Mouse (Mus musculus): ENCODE data around the gene Gm20883. TPM values are rescaled to one million over a fixed set of nuclear protein-coding genes. Genes with fewer than 3 reads are reported as not detected.
"Not testable (repeated sequence)": the region's sequence is repeated elsewhere in the genome, so short reads cannot be mapped to it uniquely, and the experiment has no call there.

Gene Gm20883
- not detected for total RNA-seq (2021)
- long read RNA-seq, experiment 1 = 0 reads
- long read RNA-seq, experiment 2 = 0 reads

- not testable (repeated sequence) for DNase-seq (ENCODE audit: low spot score in 2 of 2)
These were observed at the start of gene Gm20883 for GRCm38 (mm10) chrY:50607951-50608350. Gene Gm20883 (plus strand): TSS chrY:50608251.
